ENCODE assay signal across 8 mouse cellular contexts in the genomic region with DNA sequence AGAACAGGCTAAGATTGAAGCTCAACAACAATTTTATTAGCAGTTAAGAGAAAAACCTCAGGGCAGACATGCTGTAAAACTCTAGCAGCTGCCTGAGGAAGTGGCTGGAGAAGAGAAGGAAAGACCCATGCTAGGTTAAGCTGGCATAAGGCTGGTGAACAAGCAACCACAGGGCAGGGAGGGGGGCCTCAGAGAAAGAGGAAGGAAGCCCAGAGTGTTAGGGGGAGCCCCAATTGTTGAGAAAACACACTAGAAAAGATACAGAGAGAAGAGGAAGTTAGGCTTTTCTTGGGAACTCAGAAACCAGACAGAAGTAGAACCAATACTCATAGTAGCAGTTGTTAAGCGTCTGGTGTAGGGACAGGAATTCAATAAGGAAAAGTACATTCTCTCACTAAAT. TPM values are rescaled to one million over a fixed set of nuclear protein-coding genes. Genes with fewer than 3 reads are reported as not detected.
DNase-seq lines count a peak whose midpoint lies in the region; ATAC-seq and TF ChIP-seq lines count a peak whose summit lies in the region.

No protein-coding gene starts in this region.

- H3K4me3 ChIP-seq in lung, adult 2 months (replicated peaks; ENCODE audit: extremely low read depth, low read depth, low read length) = no peak overlapping the region
- H3K4me3 ChIP-seq in heart, embryonic 16.5 days (ENCODE audit: low read length) = no peak overlapping the region

- WGBS in lung, adult 2 months = 54% methylated on average over 1 of the region's 1 CpGs
- WGBS in heart, embryonic 16.5 days = 74% methylated on average over 1 of the region's 1 CpGs

- no peak overlapping the region for H3K27ac ChIP-seq in heart, embryonic 16.5 days (ENCODE audit: low read length)

- no peaks in the 10 kb centered on the region for H3K36me3 ChIP-seq in heart, embryonic 16.5 days (ENCODE audit: control insufficient read depth, insufficient read depth)

- no peaks in the 10 kb centered on the region for H3K9me3 ChIP-seq in heart, embryonic 16.5 days (replicated peaks; ENCODE audit: control insufficient read depth, low read length)

- H3K4me1 ChIP-seq in lung, adult 2 months (ENCODE audit: control insufficient read depth, insufficient read depth, low read length) = no peaks in the 10 kb centered on the region
- H3K4me1 ChIP-seq in heart, embryonic 16.5 days (ENCODE audit: control insufficient read depth, insufficient read depth, low read length) = peaks cover 11% of the 10 kb centered on the region

- peak; percentile 32; the same call in 1 of the 2 replicates for ATAC-seq in heart, embryonic 16.5 days (replicated peaks; ENCODE audit: extremely low read depth, insufficient read depth, low FRiP score)
- ATAC-seq in megakaryocyte-erythroid progenitor cell, adult 5-6 weeks (replicated peaks; ENCODE audit: low FRiP score, low TSS enrichment, poor library complexity, severe bottlenecking) = peak; percentile 80

- no peak for TF ChIP-seq POLR2A in lung, adult 2 months (IDR thresholded peaks at IDR 0.05; ENCODE audit: borderline replicate concordance, extremely low read depth, low read depth, low read length)

- DNase-seq in lung, adult 18-20 months = peak; percentile 43 to 57
- no peak for DNase-seq in lung, adult 2 months
- DNase-seq in thymus, postnatal 25 days = peak; percentile 30
- DNase-seq in testis, postnatal 10 days (ENCODE audit: low spot score) = no peak
- no peak for DNase-seq in embryo, embryonic 10 days (ENCODE audit: low spot score)
- DNase-seq in cerebellum, postnatal 14 days = no peak

- no peak overlapping the region for H3K4me2 ChIP-seq in heart, embryonic 16.5 days (ENCODE audit: low read depth, low read length)

- TF ChIP-seq CTCF in lung, adult 2 months (IDR thresholded peaks at IDR 0.05; ENCODE audit: insufficient read depth, low read length) = no peak

- H3K9ac ChIP-seq in heart, embryonic 16.5 days (ENCODE audit: low read length) = no peak overlapping the region

- no peaks in the 10 kb centered on the region for H3K27me3 ChIP-seq in heart, embryonic 16.5 days (ENCODE audit: control insufficient read depth, insufficient read depth, low read length)

RNA-seq across cellular contexts. Expression of a gene that starts 28.7 kb away (rescaled TPM):
- 3.5 and 6.3 TPM in 2 replicates for polyA plus RNA-seq in lung, adult 2 months (2012; rRNA removed)
- polyA plus RNA-seq in heart, embryonic 16.5 days (2015; fragmentation: Nextera tagmentation; extraction: Ambion mirVana) = 10.7 and 12.9 TPM in 2 replicates
- 0.70 and 2.6 TPM in 2 replicates for total RNA-seq in megakaryocyte-erythroid progenitor cell, adult 5-6 weeks (2014; fragmentation: Nextera tagmentation)
- total RNA-seq in megakaryocyte-erythroid progenitor cell, adult 5-6 weeks (2017) = 4.3 TPM in 1 of 2 replicates, not detected in the other

Comparison
In these comparisons a context has a peak if more than half of its experiments do, and no peak if none do; other contexts are left out.
1. DNase-seq: peak in lung, adult 18-20 months (2 of 2) and thymus, postnatal 25 days (single experiment); none in lung, adult 2 months (single experiment), testis, postnatal 10 days (single experiment), embryo, embryonic 10 days (single experiment) and cerebellum, postnatal 14 days (0 of 2).